Mouse (Mus musculus) ovary, adult 2 months (tissue): Measurements from ENCODE around the gene Slc25a11. TPM values are rescaled to one million over a fixed set of nuclear protein-coding genes. Genes with fewer than 3 reads are reported as not detected.

Experiments used
- polyA plus RNA-seq: library from polyadenylated mRNA; depleted of rRNA; stranded (reverse); fragments of >200 nt; gene quantifications from 2 replicates; pipeline ENCODE4 v1.2.3, GENCODE M21; 2012; rRNA removed

Gene Slc25a11
- polyA plus RNA-seq: 138 and 164 TPM in 2 replicates

GRCm38 (mm10) chr11:70646691-70647650 is at the start of gene Slc25a11, which contains the start of gene Rnf167:
Gene Slc25a11, minus strand, starts transcription at chr11:70647479.
Gene Rnf167, plus strand, starts transcription at chr11:70647235.

GRCm38 (mm10) chr11:70687601-70688199 is 40.4 kb upstream of the Slc25a11 start, which contains the start of gene Camta2:
Gene Camta2, minus strand, starts transcription at chr11:70688105.

GRCm38 (mm10) chr11:70668771-70669505 is 21.7 kb upstream of the Slc25a11 start, which contains the start of gene Spag7:
Gene Spag7, minus strand, starts transcription at chr11:70669416.

GRCm38 (mm10) chr11:70656964-70657363 is 9.7 kb upstream of the Slc25a11 start, which contains the start of gene Eno3:
Gene Eno3, plus strand, starts transcription at chr11:70657202.

GRCm38 (mm10) chr11:70654198-70654922 is 7.1 kb upstream of the Slc25a11 start, which contains the start of gene Pfn1:
Gene Pfn1, minus strand, starts transcription at chr11:70654644.

GRCm38 (mm10) chr11:70638714-70639278 is 8.5 kb downstream of the Slc25a11 start, which contains the start of gene Gp1ba:
Gene Gp1ba, plus strand, starts transcription at chr11:70639122.

GRCm38 (mm10) chr11:70619101-70619500 is 28.2 kb downstream of the Slc25a11 start, which contains the start of gene Chrne:
Gene Chrne, minus strand, starts transcription at chr11:70619216.

GRCm38 (mm10) chr11:70615516-70616093 is 31.7 kb downstream of the Slc25a11 start, which contains the start of gene 4930544D05Rik:
Gene 4930544D05Rik, plus strand, starts transcription at chr11:70615848.

Other genes with a start within 250 kb of the Slc25a11 start
- 32.7 and 36.4 TPM in 2 replicates for gene Pelp1, start 237.4 kb downstream of the Slc25a11 start, polyA plus RNA-seq
- 35.9 and 49.5 TPM in 2 replicates for gene Arrb2, start 214.8 kb downstream of the Slc25a11 start, polyA plus RNA-seq
- 21.2 and 24.3 TPM in 2 replicates for gene Med11, start 195.6 kb downstream of the Slc25a11 start, polyA plus RNA-seq
- gene Zmynd15, start 188.0 kb downstream of the Slc25a11 start, polyA plus RNA-seq: 8.7 and 9.5 TPM in 2 replicates
- gene Cxcl16, start 187.5 kb downstream of the Slc25a11 start, polyA plus RNA-seq: 37.7 and 41.1 TPM in 2 replicates
- 2.7 and 3.7 TPM in 2 replicates for gene Tm4sf5, start 142.2 kb downstream of the Slc25a11 start, polyA plus RNA-seq
- 0.50 TPM in 1 of 2 replicates, not detected in the other for gene Vmo1, start 132.9 kb downstream of the Slc25a11 start, polyA plus RNA-seq
- 0.94 and 1.0 TPM in 2 replicates for gene Gltpd2, start 128.3 kb downstream of the Slc25a11 start, polyA plus RNA-seq
- 320 and 440 TPM in 2 replicates for gene Psmb6, start 122.1 kb downstream of the Slc25a11 start, polyA plus RNA-seq
- not detected in 2 replicates for gene Gm40193, start 114.5 kb downstream of the Slc25a11 start, polyA plus RNA-seq
- gene Pld2, start 107.4 kb downstream of the Slc25a11 start, polyA plus RNA-seq: 31.2 and 31.9 TPM in 2 replicates
- 111 and 120 TPM in 2 replicates for gene Mink1, start 84.6 kb downstream of the Slc25a11 start, polyA plus RNA-seq
- not detected in 2 replicates for gene 4930544D05Rik, start 31.6 kb downstream of the Slc25a11 start, polyA plus RNA-seq
- gene Chrne, start 28.3 kb downstream of the Slc25a11 start, polyA plus RNA-seq: 0.35 TPM in 1 of 2 replicates, not detected in the other
- not detected in 2 replicates for gene Gp1ba, start 8.4 kb downstream of the Slc25a11 start, polyA plus RNA-seq
- 94.5 and 104 TPM in 2 replicates for gene Rnf167, start 244 bp downstream of the Slc25a11 start, polyA plus RNA-seq
- 2,318 and 3,020 TPM in 2 replicates for gene Pfn1, start 7.2 kb upstream of the Slc25a11 start, polyA plus RNA-seq
- 11.0 and 11.7 TPM in 2 replicates for gene Eno3, start 9.7 kb upstream of the Slc25a11 start, polyA plus RNA-seq
- gene Spag7, start 21.9 kb upstream of the Slc25a11 start, polyA plus RNA-seq: 38.2 and 49.8 TPM in 2 replicates
- 25.3 and 32.7 TPM in 2 replicates for gene Camta2, start 40.6 kb upstream of the Slc25a11 start, polyA plus RNA-seq
- gene Inca1, start 52.7 kb upstream of the Slc25a11 start, polyA plus RNA-seq: 2.7 and 3.5 TPM in 2 replicates
- 51.4 and 54.9 TPM in 2 replicates for gene Kif1c, start 53.1 kb upstream of the Slc25a11 start, polyA plus RNA-seq
- 1.9 and 2.1 TPM in 2 replicates for gene Zfp3, start 116.7 kb upstream of the Slc25a11 start, polyA plus RNA-seq
- gene Scimp, start 165.1 kb upstream of the Slc25a11 start, polyA plus RNA-seq: 0.83 and 0.85 TPM in 2 replicates
- 3.2 and 9.1 TPM in 2 replicates for gene Rabep1, start 197.3 kb upstream of the Slc25a11 start, polyA plus RNA-seq